Mouse (Mus musculus) thymus, adult 2 months (tissue): ENCODE measurements around the gene 4930442H23Rik. TPM values are rescaled to one million over a fixed set of nuclear protein-coding genes. Genes with fewer than 3 reads are reported as not detected.

Experiments
- DNase-seq: peaks from one replicate; pipeline ENCODE4 v3.0.0; 2021
- H3K27ac ChIP-seq: fragments of 200-500 bp; 2 replicates; pipeline ENCODE4 v1.5.1; 2012; ENCODE audit warnings: low read length, control low read depth; ENCODE audit not compliant: control insufficient read depth, insufficient read depth
- H3K27me3 ChIP-seq: fragments of 200-500 bp; 2 replicates; pipeline ENCODE4 v1.6.1; 2012; ENCODE audit warnings: mild to moderate bottlenecking, low read length, moderate library complexity, mixed read lengths; ENCODE audit not compliant: control insufficient read depth, insufficient read depth
- H3K36me3 ChIP-seq: fragments of 200-500 bp; 2 replicates; pipeline ENCODE4 v1.6.1; 2012; ENCODE audit warnings: mild to moderate bottlenecking, low read length, moderate library complexity; ENCODE audit not compliant: control insufficient read depth, insufficient read depth
- H3K4me1 ChIP-seq: fragments of 200-500 bp; replicated peaks from 2 replicates; pipeline ENCODE4 v1.6.1; 2012; ENCODE audit warnings: low read length; ENCODE audit not compliant: control insufficient read depth, insufficient read depth
- H3K4me3 ChIP-seq: fragments of 200-500 bp; 2 replicates; pipeline ENCODE4 v1.5.1; 2012; ENCODE audit warnings: mild to moderate bottlenecking, low read length, control low read depth, moderate library complexity; ENCODE audit not compliant: control insufficient read depth, insufficient read depth
- CTCF ChIP-seq: fragments of 200-500 bp; IDR thresholded peaks from 2 replicates; pipeline ENCODE4 v1.5.1; 2012; ENCODE audit warnings: mild to moderate bottlenecking, control low read depth, low read length, moderate library complexity, borderline replicate concordance; ENCODE audit not compliant: control insufficient read depth, poor library complexity, insufficient read depth; ENCODE audit errors: extremely low read depth
- POLR2A ChIP-seq: fragments of 200-500 bp; IDR thresholded peaks from 2 replicates; pipeline ENCODE4 v1.6.1; 2012; ENCODE audit warnings: mild to moderate bottlenecking, low read length, control low read depth, moderate library complexity; ENCODE audit not compliant: control insufficient read depth, poor library complexity, insufficient read depth; ENCODE audit errors: extremely low read depth
- WGBS: fragments of 180-500 bp; shearing (Covaris S2); methylation state at CpG from one replicate; pipeline ENCODE4 v1.1.7; 2018; 5-methylcytosine and 5-hydroxymethylcytosine counted together
- polyA plus RNA-seq: library from polyadenylated mRNA; depleted of rRNA; stranded (reverse); fragments of >200 nt; gene quantifications from 2 replicates; pipeline ENCODE4 v1.2.3, GENCODE M21; 2012

4930442H23Rik gene
- polyA plus RNA-seq, 1 experiment = not detected

GRCm38 (mm10) chr10:81154313-81154712, 29.3 kb downstream of the 4930442H23Rik start:
- H3K27me3 ChIP-seq = no peaks in the 10 kb centered on the region
- 98% methylated on average over 12 of the region's 12 CpGs for WGBS
- no peak for DNase-seq
- peaks cover 58% of the 10 kb centered on the region for H3K36me3 ChIP-seq
- no peak overlapping the region for H3K27ac ChIP-seq
- TF ChIP-seq CTCF = no peak
- no peak for TF ChIP-seq POLR2A
- H3K4me1 ChIP-seq = no peaks in the 10 kb centered on the region
- no peak overlapping the region for H3K4me3 ChIP-seq

DNA sequence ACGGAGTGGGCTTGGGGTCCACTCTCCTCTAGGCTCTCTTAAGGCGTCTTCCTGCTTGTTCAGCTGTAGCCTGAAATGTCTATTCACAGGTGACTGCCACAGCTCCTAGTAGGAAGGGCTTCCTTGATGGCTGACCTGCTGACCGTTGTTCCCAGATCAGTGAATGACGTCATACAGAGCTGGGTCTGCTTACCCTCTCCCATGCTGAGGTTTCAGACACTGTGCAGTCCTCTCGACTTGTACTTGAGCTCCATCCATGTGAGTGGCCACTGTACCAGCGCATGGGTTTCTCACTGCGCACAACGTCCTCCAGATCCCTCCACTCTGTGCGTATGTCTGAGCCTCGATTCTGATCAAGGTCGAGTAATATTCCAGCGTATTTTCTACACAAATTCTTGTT, 31.0 kb downstream of the 4930442H23Rik start:
- no peak overlapping the region for H3K4me3 ChIP-seq
- 93% methylated on average over 12 of the region's 12 CpGs for WGBS
- no peak for TF ChIP-seq POLR2A
- no peak for TF ChIP-seq CTCF
- no peaks in the 10 kb centered on the region for H3K27me3 ChIP-seq
- no peak overlapping the region for H3K27ac ChIP-seq
- peaks cover 74% of the 10 kb centered on the region for H3K36me3 ChIP-seq
- no peaks in the 10 kb centered on the region for H3K4me1 ChIP-seq
- DNase-seq = no peak

GRCm38 (mm10) chr10:81151261-81151660, 32.4 kb downstream of the 4930442H23Rik start:
- Histone ChIP-seq H3K36me3 (peaks cover 69% of the 10 kb centered on the region), H3K4me3 (no peak overlapping the region), H3K27ac (no peak overlapping the region), H3K27me3 (no peaks in the 10 kb centered on the region), H3K4me1 (no peaks in the 10 kb centered on the region)
- 56% methylated on average over 6 of the region's 6 CpGs for WGBS
- TF ChIP-seq CTCF = no peak
- TF ChIP-seq POLR2A = no peak
- no peak for DNase-seq

DNA sequence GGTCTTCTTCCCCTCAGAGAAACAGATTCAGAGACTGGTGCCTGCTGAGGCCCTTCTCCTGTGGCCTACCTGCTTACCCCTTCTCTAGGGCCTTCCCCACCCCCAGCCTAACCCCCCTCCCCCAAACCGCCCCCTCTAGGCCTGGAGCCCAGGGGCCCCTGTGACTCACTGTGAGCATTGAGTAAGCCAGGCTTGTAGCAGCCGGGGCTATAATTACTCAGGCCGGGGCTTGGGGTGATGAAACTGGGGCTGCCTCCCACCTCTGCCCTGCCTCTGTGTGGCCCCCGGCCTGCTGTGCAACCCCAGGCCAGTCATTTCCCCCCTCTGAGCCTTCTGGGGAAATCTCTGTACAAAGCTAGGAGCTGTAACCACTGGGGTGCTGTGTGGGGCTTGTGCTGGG, 37.4 kb downstream of the 4930442H23Rik start:
- TF ChIP-seq POLR2A (no peak), CTCF (no peak)
- 96% methylated on average over 4 of the region's 4 CpGs for WGBS
- Histone ChIP-seq H3K27me3 (no peaks in the 10 kb centered on the region), H3K27ac (no peak overlapping the region), H3K4me3 (no peak overlapping the region), H3K36me3 (peaks cover 61% of the 10 kb centered on the region), H3K4me1 (peaks cover 6% of the 10 kb centered on the region; the same call in 1 of the 2 replicates)
- no peak for DNase-seq

GRCm38 (mm10) chr10:81145778-81146177, 37.9 kb downstream of the 4930442H23Rik start:
- H3K4me1 ChIP-seq = peaks cover 9% of the 10 kb centered on the region
- H3K4me3 ChIP-seq = no peak overlapping the region

GRCm38 (mm10) chr10:81145307-81145706, 38.3 kb downstream of the 4930442H23Rik start:
- Histone ChIP-seq H3K4me1 (peaks cover 14% of the 10 kb centered on the region), H3K27me3 (no peaks in the 10 kb centered on the region), H3K4me3 (no peak overlapping the region), H3K36me3 (peaks cover 58% of the 10 kb centered on the region), H3K27ac (no peak overlapping the region)
- DNase-seq = no peak
- no peak for TF ChIP-seq POLR2A
- TF ChIP-seq CTCF = no peak
- WGBS = 88% methylated on average over 6 of the region's 6 CpGs

More at GRCm38 (mm10) chr10:81145778-81146177, 37.9 kb downstream of the 4930442H23Rik start:
- 92% methylated on average over 7 of the region's 7 CpGs for WGBS
- TF ChIP-seq CTCF = no peak
- no peak for TF ChIP-seq POLR2A
- no peaks in the 10 kb centered on the region for H3K27me3 ChIP-seq
- no peak overlapping the region for H3K27ac ChIP-seq
- peaks cover 61% of the 10 kb centered on the region for H3K36me3 ChIP-seq
- no peak for DNase-seq

DNA sequence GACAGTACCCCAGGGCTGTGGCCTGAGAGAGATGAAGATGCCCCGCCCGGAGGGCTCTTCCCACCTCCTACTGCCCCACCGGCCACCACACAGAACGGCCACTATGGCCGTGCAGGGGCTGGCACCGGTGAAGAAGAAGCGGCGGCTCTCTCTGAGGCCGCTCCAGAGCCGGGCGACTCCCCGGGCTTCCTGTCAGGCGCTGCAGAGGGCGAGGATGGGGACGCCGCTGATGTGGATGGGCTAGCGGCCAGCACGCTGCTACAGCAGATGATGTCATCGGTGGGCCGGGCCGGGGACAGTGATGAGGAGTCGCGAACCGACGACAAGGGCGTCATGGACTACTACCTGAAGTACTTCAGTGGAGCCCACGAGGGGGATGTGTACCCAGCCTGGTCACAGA, 39.0 kb downstream of the 4930442H23Rik start:
- Histone ChIP-seq H3K27ac (no peak overlapping the region), H3K27me3 (no peaks in the 10 kb centered on the region), H3K4me3 (no peak overlapping the region), H3K4me1 (peaks cover 20% of the 10 kb centered on the region), H3K36me3 (peaks cover 53% of the 10 kb centered on the region)
- 95% methylated on average over 27 of the region's 27 CpGs for WGBS
- TF ChIP-seq CTCF (no peak), POLR2A (no peak)
- no peak for DNase-seq
